Mouse (Mus musculus) intestine, embryonic 14.5 days (tissue): ENCODE data around the gene Nup153. TPM values are rescaled to one million over a fixed set of nuclear protein-coding genes. Genes with fewer than 3 reads are reported as not detected.

Experiments
- ATAC-seq: fragments of 200-750 bp; cut with Nextera tagmentation; replicated peaks from 2 replicates; pipeline ENCODE4 v1.8.0; 2017; ENCODE audit warnings: low read depth, moderate number of reproducible peaks, moderate TSS enrichment, moderate library complexity; ENCODE audit not compliant: low FRiP score, low TSS enrichment
- DNase-seq: peaks from one replicate; pipeline ENCODE4 v3.0.0-alpha.2; 2018; ENCODE audit warnings: low spot score
- H3K27ac ChIP-seq: fragments of 300-500 bp; sonication (generic); 2 replicates; pipeline ENCODE4 v1.5.1; 2014; ENCODE audit warnings: low read depth, mild to moderate bottlenecking, control low read depth
- H3K27me3 ChIP-seq: fragments of 300-500 bp; sonication (generic); replicated peaks from 2 replicates; pipeline ENCODE4 v1.6.1; 2014; ENCODE audit warnings: low read length, control low read depth; ENCODE audit not compliant: control insufficient read depth, insufficient read depth
- H3K36me3 ChIP-seq: fragments of 300-500 bp; sonication (generic); 2 replicates; pipeline ENCODE4 v1.6.1; 2014; ENCODE audit warnings: low read length, control low read depth; ENCODE audit not compliant: control insufficient read depth, insufficient read depth
- H3K4me1 ChIP-seq: fragments of 300-500 bp; sonication (generic); replicated peaks from 2 replicates; pipeline ENCODE4 v1.6.1; 2014; ENCODE audit warnings: low read length, control low read depth, mixed read lengths; ENCODE audit not compliant: control insufficient read depth, insufficient read depth
- H3K4me2 ChIP-seq: fragments of 300-500 bp; sonication (generic); 2 replicates; pipeline ENCODE4 v1.6.1; 2014; ENCODE audit warnings: low read length
- H3K4me3 ChIP-seq: fragments of 300-500 bp; sonication (generic); 2 replicates; pipeline ENCODE4 v1.5.1; 2014; ENCODE audit warnings: low read depth, low read length, control low read depth, mixed read lengths
- H3K9ac ChIP-seq: fragments of 300-500 bp; sonication (generic); 2 replicates; pipeline ENCODE4 v1.6.1; 2014; ENCODE audit warnings: mild to moderate bottlenecking, low read length
- H3K9me3 ChIP-seq: fragments of 300-500 bp; sonication (generic); 2 replicates; pipeline ENCODE4 v1.6.1; 2016; ENCODE audit warnings: low read length, control low read depth; ENCODE audit not compliant: control insufficient read depth
- WGBS: fragments of 180-500 bp; shearing (Covaris S2); extraction: QIAGEN DNeasy Blood & Tissue Kit; methylation state at CpG from one replicate; pipeline ENCODE4 v1.1.7; 2014; 5-methylcytosine and 5-hydroxymethylcytosine counted together
- polyA plus RNA-seq: library from polyadenylated mRNA; unstranded; fragments of >200 nt; fragmentation: Nextera tagmentation; extraction: Ambion mirVana; gene quantifications from 2 replicates; pipeline ENCODE4 v1.2.1, GENCODE M21; 2014

Gene Nup153
- polyA plus RNA-seq, 1 experiment from 2014 or later = 37.5 TPM

- no peaks in the 10 kb centered on the region for H3K4me1 ChIP-seq
- DNase-seq (no peak), ATAC-seq (no peak)
- no peak overlapping the region for H3K27ac ChIP-seq
- H3K9me3 ChIP-seq = no peaks in the 10 kb centered on the region
- WGBS = 94% methylated on average over 13 of the region's 13 CpGs
- H3K27me3 ChIP-seq = no peaks in the 10 kb centered on the region
- H3K4me2 ChIP-seq = no peak overlapping the region
- peaks cover 39% of the 10 kb centered on the region for H3K36me3 ChIP-seq
- no peak overlapping the region for H3K4me3 ChIP-seq
- H3K9ac ChIP-seq = no peak overlapping the region
Observed at GRCm38 (mm10) chr13:46758627-46759026, 30.9 kb upstream of the Nup153 start.

GRCm38 (mm10) chr13:46757946-46758345, 30.2 kb upstream of the Nup153 start:
- DNase-seq (no peak), ATAC-seq (no peak)
- no peaks in the 10 kb centered on the region for H3K27me3 ChIP-seq
- H3K4me1 ChIP-seq = no peaks in the 10 kb centered on the region
- no peaks in the 10 kb centered on the region for H3K9me3 ChIP-seq
- H3K27ac ChIP-seq = no peak overlapping the region
- no peak overlapping the region for H3K4me2 ChIP-seq
- H3K9ac ChIP-seq = no peak overlapping the region
- WGBS = 88% methylated on average over 7 of the region's 7 CpGs
- no peak overlapping the region for H3K4me3 ChIP-seq
- peaks cover 36% of the 10 kb centered on the region for H3K36me3 ChIP-seq

- no peaks in the 10 kb centered on the region for H3K27me3 ChIP-seq
Observed at GRCm38 (mm10) chr13:46753294-46753693, 25.6 kb upstream of the Nup153 start.

GRCm38 (mm10) chr13:46752566-46753229, 25.0 kb upstream of the Nup153 start:
- H3K27me3 ChIP-seq = no peaks in the 10 kb centered on the region
- H3K9me3 ChIP-seq = no peaks in the 10 kb centered on the region
- peaks cover 33% of the 10 kb centered on the region for H3K36me3 ChIP-seq
- no peak overlapping the region for H3K4me2 ChIP-seq
- DNase-seq = no peak
- H3K4me3 ChIP-seq = no peak overlapping the region
- no peak for ATAC-seq
- H3K9ac ChIP-seq = no peak overlapping the region
- H3K4me1 ChIP-seq = no peaks in the 10 kb centered on the region
- 74% methylated on average over 13 of the region's 13 CpGs for WGBS
- no peak overlapping the region for H3K27ac ChIP-seq

More at GRCm38 (mm10) chr13:46753294-46753693, 25.6 kb upstream of the Nup153 start:
- DNase-seq (no peak), ATAC-seq (no peak)
- Histone ChIP-seq H3K4me3 (no peak overlapping the region), H3K36me3 (peaks cover 33% of the 10 kb centered on the region), H3K9ac (no peak overlapping the region), H3K27ac (no peak overlapping the region), H3K4me1 (no peaks in the 10 kb centered on the region), H3K9me3 (no peaks in the 10 kb centered on the region), H3K4me2 (no peak overlapping the region)
- WGBS = 82% methylated on average over 5 of the region's 5 CpGs

- DNase-seq = no peak
- no peak overlapping the region for H3K27ac ChIP-seq
- ATAC-seq = no peak
- H3K36me3 ChIP-seq = peaks cover 33% of the 10 kb centered on the region
- H3K27me3 ChIP-seq = no peaks in the 10 kb centered on the region
- H3K9me3 ChIP-seq = no peaks in the 10 kb centered on the region
- H3K4me2 ChIP-seq = no peak overlapping the region
- WGBS = 79% methylated on average over 5 of the region's 5 CpGs
- H3K9ac ChIP-seq = no peak overlapping the region
- no peak overlapping the region for H3K4me3 ChIP-seq
- H3K4me1 ChIP-seq = no peaks in the 10 kb centered on the region
Observed at GRCm38 (mm10) chr13:46748138-46748873, 20.6 kb upstream of the Nup153 start.

GRCm38 (mm10) chr13:46743821-46744220, 16.1 kb upstream of the Nup153 start:
- no peak for ATAC-seq
- no peaks in the 10 kb centered on the region for H3K27me3 ChIP-seq
- H3K4me1 ChIP-seq = no peaks in the 10 kb centered on the region
- no peak overlapping the region for H3K4me3 ChIP-seq
- peak; percentile 41 for DNase-seq
- H3K9me3 ChIP-seq = no peaks in the 10 kb centered on the region
- no peak overlapping the region for H3K27ac ChIP-seq
- H3K4me2 ChIP-seq = no peak overlapping the region
- 79% methylated on average over 8 of the region's 8 CpGs for WGBS
- no peak overlapping the region for H3K9ac ChIP-seq
- H3K36me3 ChIP-seq = no peaks in the 10 kb centered on the region

GRCm38 (mm10) chr13:46742367-46742766, 14.6 kb upstream of the Nup153 start:
- Histone ChIP-seq H3K4me3 (no peak overlapping the region), H3K27me3 (no peaks in the 10 kb centered on the region), H3K36me3 (no peaks in the 10 kb centered on the region), H3K27ac (no peak overlapping the region), H3K4me2 (no peak overlapping the region), H3K9me3 (no peaks in the 10 kb centered on the region), H3K9ac (no peak overlapping the region), H3K4me1 (no peaks in the 10 kb centered on the region)
- no peak for DNase-seq
- WGBS = 65% methylated on average over 2 of the region's 2 CpGs
- no peak for ATAC-seq

DNA sequence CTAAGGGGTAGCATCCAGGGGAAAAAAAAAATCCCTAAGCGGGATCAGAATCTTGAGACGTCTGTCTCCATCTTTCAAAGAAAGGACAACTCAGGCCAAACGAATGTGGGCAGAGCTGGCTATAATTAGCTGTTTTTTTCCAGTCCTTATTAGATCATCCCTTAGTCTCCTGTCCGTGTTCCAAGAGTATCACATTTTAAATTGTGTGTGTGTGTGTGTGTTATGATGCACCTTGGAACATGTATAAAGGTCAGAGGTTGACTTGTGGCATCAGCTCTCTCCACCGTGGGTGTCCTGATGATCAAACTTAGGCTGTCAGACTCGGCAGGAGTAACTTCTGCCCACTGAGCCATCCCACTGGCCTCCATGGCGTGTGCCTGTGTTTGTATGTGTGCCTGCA, 11.7 kb upstream of the Nup153 start:
- H3K27ac ChIP-seq = no peak overlapping the region
- H3K4me2 ChIP-seq = no peak overlapping the region
- ATAC-seq (no peak), DNase-seq (no peak)
- WGBS = 81% methylated on average over 7 of the region's 7 CpGs
- no peak overlapping the region for H3K9ac ChIP-seq
- H3K9me3 ChIP-seq = no peaks in the 10 kb centered on the region
- no peak overlapping the region for H3K4me3 ChIP-seq
- 0 out of 2 replicates have a peak, but pooled peaks cover 3% of the 10 kb centered on the region for H3K4me1 ChIP-seq
- H3K27me3 ChIP-seq = no peaks in the 10 kb centered on the region
- no peaks in the 10 kb centered on the region for H3K36me3 ChIP-seq

DNA sequence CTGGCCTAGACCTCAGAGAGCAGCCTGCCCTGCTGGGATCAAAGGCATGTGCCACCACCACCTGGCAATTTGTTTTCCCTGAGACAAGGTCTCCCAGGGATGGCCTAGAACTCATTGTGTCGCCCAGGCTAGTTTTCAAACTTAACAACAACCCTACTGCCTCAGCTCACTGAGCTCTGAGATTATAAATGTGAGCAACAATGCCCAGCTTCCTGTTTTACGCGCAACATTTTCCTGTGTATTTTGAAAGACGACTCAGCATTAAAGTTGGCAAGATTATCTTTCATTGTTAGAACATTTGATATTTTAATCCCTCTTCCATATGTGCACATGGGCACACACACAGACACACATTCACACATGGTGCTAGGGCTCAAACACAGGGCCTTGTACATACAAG, 9.7 kb upstream of the Nup153 start:
- 0 out of 2 replicates have a peak, but pooled peaks cover 3% of the 10 kb centered on the region for H3K4me1 ChIP-seq
- no peak overlapping the region for H3K9ac ChIP-seq
- H3K27me3 ChIP-seq = no peaks in the 10 kb centered on the region
- H3K27ac ChIP-seq = no peak overlapping the region
- DNase-seq (no peak), ATAC-seq (no peak)
- no peak overlapping the region for H3K4me2 ChIP-seq
- WGBS = 75% methylated on average over 4 of the region's 4 CpGs
- no peaks in the 10 kb centered on the region for H3K9me3 ChIP-seq
- no peak overlapping the region for H3K4me3 ChIP-seq
- H3K36me3 ChIP-seq = no peaks in the 10 kb centered on the region
